Mouse (Mus musculus): ENCODE results near the gene Sh2d5. TPM values are rescaled to one million over a fixed set of nuclear protein-coding genes. Genes with fewer than 3 reads are reported as not detected.

Sh2d5 gene
- polyA plus RNA-seq, 1 experiment, result 4.7 TPM

DNA sequence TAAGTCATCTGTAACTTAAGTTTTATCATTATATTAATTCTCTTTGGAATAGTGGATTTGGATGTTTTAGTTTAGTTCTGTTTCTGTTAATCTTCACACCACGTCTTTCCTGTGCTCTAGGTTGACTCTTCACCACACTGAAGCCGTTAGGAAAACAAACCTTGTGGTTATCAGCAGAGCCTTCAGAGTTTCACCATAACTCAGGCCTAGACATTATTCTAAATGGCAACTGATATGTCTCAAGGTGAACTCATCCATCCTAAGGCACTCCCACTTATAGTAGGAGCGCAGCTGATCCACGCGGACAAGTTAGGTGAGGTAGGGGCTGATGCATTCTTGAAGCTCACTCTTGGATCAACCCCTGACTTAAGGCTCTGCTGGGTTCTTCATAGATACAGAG lies 28.8 kb upstream of the Sh2d5 start:
- Histone ChIP-seq H3K9ac (ENCODE audit: low read depth, poor library complexity, severe bottlenecking) (no peak overlapping the region), H3K4me1 (ENCODE audit: control insufficient read depth, insufficient read depth, low read length) (peaks cover 2% of the 10 kb centered on the region), H3K27ac (ENCODE audit: insufficient read depth, low read length) (no peak overlapping the region), H3K4me3 (ENCODE audit: low read depth, low read length) (no peak overlapping the region), H3K9me3 (replicated peaks; ENCODE audit: control insufficient read depth, insufficient read depth, low read length, poor library complexity, severe bottlenecking) (no peaks in the 10 kb centered on the region), H3K36me3 (ENCODE audit: control insufficient read depth, insufficient read depth, low read length, poor library complexity, severe bottlenecking) (peaks cover 18% of the 10 kb centered on the region), H3K27me3 (ENCODE audit: control insufficient read depth, insufficient read depth, low read length, poor library complexity, severe bottlenecking) (no peaks in the 10 kb centered on the region)
- no peak for TF ChIP-seq EP300 (IDR thresholded peaks at IDR 0.05; ENCODE audit: insufficient read depth, low read depth, low read length)
- no peak for TF ChIP-seq CTCF (IDR thresholded peaks at IDR 0.05; ENCODE audit: low read depth, low read length)
- TF ChIP-seq POLR2A (IDR thresholded peaks at IDR 0.05; ENCODE audit: insufficient read depth, low read length), result no peak

DNA sequence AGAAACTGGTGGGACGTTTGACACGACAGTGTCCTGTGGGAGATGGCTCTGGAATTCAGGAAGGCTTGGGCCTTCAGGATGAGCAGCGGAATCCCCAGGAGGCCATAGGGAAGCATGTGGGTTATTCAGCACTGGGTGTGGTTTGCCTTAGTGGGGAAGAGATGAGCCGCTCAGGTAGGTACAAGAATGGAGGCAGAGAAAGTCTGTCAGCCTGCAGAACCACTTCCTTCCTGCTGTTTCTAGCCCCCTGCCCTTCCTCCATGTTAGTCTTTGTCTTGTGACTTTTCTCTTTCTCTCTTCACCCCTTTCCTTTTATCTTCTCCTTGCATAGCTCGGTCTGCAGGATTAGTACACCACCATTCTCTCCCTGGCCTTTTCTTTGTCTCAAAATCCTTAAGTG lies 27.8 kb upstream of the Sh2d5 start:
- no peaks in the 10 kb centered on the region for H3K27me3 ChIP-seq (ENCODE audit: control insufficient read depth, insufficient read depth, low read length, poor library complexity, severe bottlenecking)
- H3K4me3 ChIP-seq (ENCODE audit: low read depth, low read length), result no peak overlapping the region
- H3K4me1 ChIP-seq (ENCODE audit: control insufficient read depth, insufficient read depth, low read length), result peaks cover 2% of the 10 kb centered on the region
- no peak for TF ChIP-seq POLR2A (IDR thresholded peaks at IDR 0.05; ENCODE audit: insufficient read depth, low read length)
- TF ChIP-seq CTCF (IDR thresholded peaks at IDR 0.05; ENCODE audit: low read depth, low read length), result no peak
- no peak for TF ChIP-seq EP300 (IDR thresholded peaks at IDR 0.05; ENCODE audit: insufficient read depth, low read depth, low read length)
- no peak overlapping the region for H3K27ac ChIP-seq (ENCODE audit: insufficient read depth, low read length)
- no peak overlapping the region for H3K9ac ChIP-seq (ENCODE audit: low read depth, poor library complexity, severe bottlenecking)
- peaks cover 24% of the 10 kb centered on the region for H3K36me3 ChIP-seq (ENCODE audit: control insufficient read depth, insufficient read depth, low read length, poor library complexity, severe bottlenecking)
- no peaks in the 10 kb centered on the region for H3K9me3 ChIP-seq (replicated peaks; ENCODE audit: control insufficient read depth, insufficient read depth, low read length, poor library complexity, severe bottlenecking)

DNA sequence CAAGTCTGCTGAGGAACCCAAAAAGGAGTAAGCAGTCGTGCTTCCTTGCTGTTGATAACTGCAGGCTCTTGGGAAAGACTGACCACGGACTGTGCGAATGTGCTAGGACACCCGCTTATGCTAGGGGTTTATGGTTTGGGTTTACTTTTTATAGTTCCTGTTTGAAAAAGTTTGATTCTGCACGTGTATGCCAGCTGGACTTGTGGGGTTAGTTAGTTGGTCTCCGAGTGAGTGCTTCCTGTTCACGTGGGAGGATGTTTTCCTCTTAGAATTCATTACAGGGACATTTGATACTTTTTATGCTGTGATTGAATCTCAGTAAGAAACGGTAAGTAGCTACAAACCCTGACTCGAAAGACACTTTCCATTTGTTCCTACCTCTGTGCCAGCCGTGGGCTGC lies 26.6 kb upstream of the Sh2d5 start:
- H3K9me3 ChIP-seq (replicated peaks; ENCODE audit: control insufficient read depth, insufficient read depth, low read length, poor library complexity, severe bottlenecking), result no peaks in the 10 kb centered on the region
- no peak overlapping the region for H3K9ac ChIP-seq (ENCODE audit: low read depth, poor library complexity, severe bottlenecking)
- H3K36me3 ChIP-seq (ENCODE audit: control insufficient read depth, insufficient read depth, low read length, poor library complexity, severe bottlenecking), result peaks cover 35% of the 10 kb centered on the region
- H3K4me3 ChIP-seq (ENCODE audit: low read depth, low read length), result no peak overlapping the region
- peaks cover 2% of the 10 kb centered on the region for H3K4me1 ChIP-seq (ENCODE audit: control insufficient read depth, insufficient read depth, low read length)
- H3K27me3 ChIP-seq (ENCODE audit: control insufficient read depth, insufficient read depth, low read length, poor library complexity, severe bottlenecking), result no peaks in the 10 kb centered on the region
- H3K27ac ChIP-seq (ENCODE audit: insufficient read depth, low read length), result no peak overlapping the region
- TF ChIP-seq CTCF (IDR thresholded peaks at IDR 0.05; ENCODE audit: low read depth, low read length), result no peak
- no peak for TF ChIP-seq POLR2A (IDR thresholded peaks at IDR 0.05; ENCODE audit: insufficient read depth, low read length)
- TF ChIP-seq EP300 (IDR thresholded peaks at IDR 0.05; ENCODE audit: insufficient read depth, low read depth, low read length), result no peak

DNA sequence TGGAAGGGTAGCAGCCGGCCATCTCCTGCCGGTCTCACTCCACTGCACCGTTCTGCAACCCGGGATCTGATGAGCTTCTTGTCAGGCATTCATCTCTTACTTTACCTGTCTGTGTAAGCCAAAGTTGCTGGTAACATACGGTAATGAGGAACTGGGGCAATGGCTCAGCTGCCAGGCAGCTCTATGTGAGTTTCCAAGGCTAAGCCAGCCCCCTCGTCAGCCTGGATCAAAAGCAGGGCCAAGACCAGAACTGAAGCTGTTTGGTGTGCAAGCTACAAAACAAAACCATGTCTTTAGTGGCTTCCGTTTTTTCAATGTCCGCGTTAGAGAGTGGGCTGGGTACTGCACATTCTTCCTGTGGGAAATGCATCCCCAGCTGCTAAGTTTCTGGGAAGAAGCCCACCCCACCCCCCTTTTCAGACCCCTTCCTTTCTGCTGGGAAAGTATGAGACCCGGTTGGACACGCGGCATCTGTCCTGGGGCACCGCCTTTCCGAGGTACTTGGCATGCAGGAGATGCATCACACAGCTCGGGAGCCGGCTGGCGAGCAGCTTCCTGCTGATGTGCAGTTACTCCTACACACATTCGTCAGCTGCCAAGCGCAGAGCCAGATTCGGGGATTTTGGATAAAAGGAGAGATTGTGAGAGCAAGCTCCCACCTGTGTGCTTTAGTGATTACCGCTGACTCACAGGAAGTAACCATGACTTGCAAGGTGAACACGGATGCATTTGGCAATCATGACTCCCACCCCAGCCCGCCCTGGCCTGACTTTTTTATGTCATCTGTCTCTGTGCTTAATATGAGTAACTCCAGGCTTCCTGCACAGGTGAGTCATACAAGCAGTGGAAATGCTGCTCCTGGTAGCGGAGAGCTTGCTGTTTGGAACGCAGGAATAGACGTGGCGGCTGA lies 3.2 kb upstream of the Sh2d5 start:
- no peak overlapping the region for H3K27ac ChIP-seq (ENCODE audit: insufficient read depth, low read length)
- TF ChIP-seq POLR2A (IDR thresholded peaks at IDR 0.05; ENCODE audit: insufficient read depth, low read length) (no peak), CTCF (IDR thresholded peaks at IDR 0.05; ENCODE audit: low read depth, low read length) (no peak), EP300 (IDR thresholded peaks at IDR 0.05; ENCODE audit: insufficient read depth, low read depth, low read length) (no peak)
- H3K4me3 ChIP-seq (ENCODE audit: low read depth, low read length), result no peak overlapping the region
- H3K36me3 ChIP-seq (ENCODE audit: control insufficient read depth, insufficient read depth, low read length, poor library complexity, severe bottlenecking), result peaks cover 3% of the 10 kb centered on the region; the same call in 1 of the 2 replicates
- no peak overlapping the region for H3K9ac ChIP-seq (ENCODE audit: low read depth, poor library complexity, severe bottlenecking)
- H3K4me1 ChIP-seq (ENCODE audit: control insufficient read depth, insufficient read depth, low read length), result no peaks in the 10 kb centered on the region
- H3K9me3 ChIP-seq (replicated peaks; ENCODE audit: control insufficient read depth, insufficient read depth, low read length, poor library complexity, severe bottlenecking), result no peaks in the 10 kb centered on the region
- H3K27me3 ChIP-seq (ENCODE audit: control insufficient read depth, insufficient read depth, low read length, poor library complexity, severe bottlenecking), result no peaks in the 10 kb centered on the region

DNA sequence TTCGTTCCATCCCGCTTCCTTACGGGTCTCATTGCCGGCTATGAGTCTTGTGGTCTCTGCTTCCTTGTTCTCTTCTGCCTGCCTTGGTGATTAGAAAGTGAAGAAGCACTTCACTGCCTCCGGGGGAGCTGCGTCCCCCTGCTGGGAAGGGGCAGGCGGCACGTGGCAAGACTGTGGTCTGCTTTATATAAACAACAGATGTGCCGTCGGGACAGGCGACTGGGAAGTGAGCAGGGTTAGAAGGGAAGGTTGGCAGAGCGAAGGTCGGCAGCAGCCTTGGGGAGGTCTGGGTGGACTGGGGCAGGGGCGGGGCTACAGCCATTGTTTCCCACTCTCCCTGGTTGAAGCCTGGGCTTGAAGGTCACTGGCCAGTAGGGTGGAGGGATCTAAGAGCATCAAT lies 1.6 kb downstream of the Sh2d5 start:
- Histone ChIP-seq H3K9me3 (replicated peaks; ENCODE audit: control insufficient read depth, insufficient read depth, low read length, poor library complexity, severe bottlenecking) (no peaks in the 10 kb centered on the region), H3K4me1 (ENCODE audit: control insufficient read depth, insufficient read depth, low read length) (peaks cover 6% of the 10 kb centered on the region), H3K27me3 (ENCODE audit: control insufficient read depth, insufficient read depth, low read length, poor library complexity, severe bottlenecking) (no peaks in the 10 kb centered on the region), H3K27ac (ENCODE audit: insufficient read depth, low read length) (no peak overlapping the region), H3K4me3 (ENCODE audit: low read depth, low read length) (peak overlapping the region; percentile 40), H3K9ac (ENCODE audit: low read depth, poor library complexity, severe bottlenecking) (no peak overlapping the region), H3K36me3 (ENCODE audit: control insufficient read depth, insufficient read depth, low read length, poor library complexity, severe bottlenecking) (no peaks in the 10 kb centered on the region)
- TF ChIP-seq EP300 (IDR thresholded peaks at IDR 0.05; ENCODE audit: insufficient read depth, low read depth, low read length) (peak; percentile 88), POLR2A (IDR thresholded peaks at IDR 0.05; ENCODE audit: insufficient read depth, low read length) (no peak), CTCF (IDR thresholded peaks at IDR 0.05; ENCODE audit: low read depth, low read length) (no peak)

DNA sequence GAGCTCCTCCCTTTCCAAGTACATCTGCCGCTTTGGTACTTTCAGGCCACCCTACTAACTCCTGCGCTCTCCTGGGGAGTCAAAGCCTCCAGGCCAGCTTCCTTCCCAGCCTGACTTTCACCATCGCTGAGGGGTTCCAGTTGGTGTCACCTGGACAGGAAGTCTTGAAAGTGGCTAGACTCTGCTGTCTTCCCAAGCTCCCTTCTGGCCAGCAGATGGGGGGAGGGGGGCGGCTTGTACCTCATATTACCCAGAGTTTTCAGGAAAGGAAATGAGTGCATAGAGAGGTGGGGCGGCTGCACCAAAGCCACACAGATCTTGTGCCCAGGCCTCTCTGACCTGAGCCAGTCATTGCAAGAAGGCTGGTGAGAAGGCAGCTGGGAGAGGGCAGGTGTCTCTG lies 2.0 kb downstream of the Sh2d5 start:
- Histone ChIP-seq H3K4me1 (ENCODE audit: control insufficient read depth, insufficient read depth, low read length) (peaks cover 6% of the 10 kb centered on the region), H3K27me3 (ENCODE audit: control insufficient read depth, insufficient read depth, low read length, poor library complexity, severe bottlenecking) (no peaks in the 10 kb centered on the region), H3K36me3 (ENCODE audit: control insufficient read depth, insufficient read depth, low read length, poor library complexity, severe bottlenecking) (no peaks in the 10 kb centered on the region), H3K9ac (ENCODE audit: low read depth, poor library complexity, severe bottlenecking) (no peak overlapping the region), H3K4me3 (ENCODE audit: low read depth, low read length) (no peak overlapping the region), H3K9me3 (replicated peaks; ENCODE audit: control insufficient read depth, insufficient read depth, low read length, poor library complexity, severe bottlenecking) (no peaks in the 10 kb centered on the region), H3K27ac (ENCODE audit: insufficient read depth, low read length) (no peak overlapping the region)
- TF ChIP-seq EP300 (IDR thresholded peaks at IDR 0.05; ENCODE audit: insufficient read depth, low read depth, low read length), result no peak
- TF ChIP-seq CTCF (IDR thresholded peaks at IDR 0.05; ENCODE audit: low read depth, low read length), result no peak
- no peak for TF ChIP-seq POLR2A (IDR thresholded peaks at IDR 0.05; ENCODE audit: insufficient read depth, low read length)

Measured in ES-Bruce4 (cell line).